Mouse (Mus musculus): Measurements from ENCODE around the gene Smoc2.
A peak's percentile ranks its signal among the peaks of the same experiment; 100 is the strongest.

Smoc2 gene

DNA sequence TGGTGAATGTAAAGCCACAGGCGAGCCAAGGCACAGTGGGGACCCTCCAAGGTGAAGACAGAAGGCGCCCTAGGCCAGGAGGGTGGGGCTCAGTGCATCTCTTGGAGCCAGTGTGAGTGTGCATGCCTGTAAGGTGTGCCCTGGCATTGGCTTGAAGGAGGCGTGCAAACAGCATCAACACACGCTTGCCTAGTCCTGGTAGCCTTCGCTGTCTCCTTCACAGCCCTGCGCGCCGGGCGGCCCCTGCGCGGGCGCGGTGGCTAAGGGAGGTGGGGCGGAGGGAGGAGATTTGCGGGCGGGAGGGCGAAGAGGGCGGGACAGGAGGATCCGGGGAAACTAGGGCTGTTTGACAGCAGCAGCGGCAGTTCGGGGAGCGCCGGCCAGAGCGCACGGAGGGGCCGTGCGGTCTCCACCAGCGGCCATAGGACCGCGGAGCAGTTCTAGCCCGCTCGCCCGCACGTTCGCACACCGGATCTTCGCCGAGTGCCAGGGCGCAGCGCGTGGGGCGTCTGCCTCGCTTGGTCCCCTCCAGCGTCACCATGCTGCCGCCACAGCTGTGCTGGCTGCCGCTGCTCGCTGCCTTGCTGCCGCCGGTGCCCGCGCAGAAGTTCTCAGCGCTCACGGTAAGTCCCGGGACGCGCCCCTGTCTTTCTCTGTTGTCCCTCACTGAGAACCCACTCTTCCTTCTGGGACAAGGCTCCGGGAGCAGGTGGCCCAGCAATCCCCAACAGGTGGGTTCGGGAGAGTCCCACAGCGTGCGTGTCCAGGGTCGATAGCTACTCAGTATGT is at the start of gene Smoc2:
Gene Smoc2, plus strand, starts transcription at position 330 of the 789 bp plus-strand sequence.
- peak; percentile 63 for DNase-seq (ENCODE audit: low spot score)

DNA sequence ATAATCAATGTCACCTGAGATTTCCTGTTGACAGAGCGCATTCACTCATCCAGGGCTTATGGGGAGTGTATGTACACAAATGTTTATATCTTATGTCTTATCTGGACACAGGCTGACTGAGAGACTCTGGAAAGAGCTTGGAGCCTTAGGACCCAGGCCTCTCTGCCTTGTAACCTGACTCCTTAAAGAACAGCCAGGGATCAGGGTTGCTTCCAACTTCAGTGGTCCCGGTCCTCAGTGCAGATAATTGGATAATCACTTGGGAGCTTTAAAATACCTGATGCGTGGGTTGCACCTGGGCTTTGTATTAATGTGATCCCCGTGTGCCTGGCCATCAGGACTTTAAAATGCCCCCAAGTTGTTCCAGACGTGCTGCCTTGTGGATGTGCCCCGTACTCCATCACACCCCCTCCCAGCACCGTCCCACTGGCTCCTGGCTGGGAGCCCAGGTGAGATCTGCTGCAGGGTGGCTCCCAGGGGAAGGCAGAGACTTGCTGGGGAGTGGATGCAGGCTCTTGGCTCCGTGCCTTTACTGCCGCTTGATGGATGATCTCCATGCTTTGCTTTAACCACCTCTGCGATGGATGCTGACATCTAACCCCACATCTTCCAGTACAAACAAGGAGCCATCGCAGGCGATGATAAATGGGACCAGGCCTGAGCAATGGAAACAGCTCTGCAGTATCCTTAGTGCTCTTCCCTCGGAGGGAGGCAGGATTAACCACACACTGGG is 48.4 kb upstream of the Smoc2 start:
- DNase-seq (ENCODE audit: low spot score): peak; percentile 63

DNA sequence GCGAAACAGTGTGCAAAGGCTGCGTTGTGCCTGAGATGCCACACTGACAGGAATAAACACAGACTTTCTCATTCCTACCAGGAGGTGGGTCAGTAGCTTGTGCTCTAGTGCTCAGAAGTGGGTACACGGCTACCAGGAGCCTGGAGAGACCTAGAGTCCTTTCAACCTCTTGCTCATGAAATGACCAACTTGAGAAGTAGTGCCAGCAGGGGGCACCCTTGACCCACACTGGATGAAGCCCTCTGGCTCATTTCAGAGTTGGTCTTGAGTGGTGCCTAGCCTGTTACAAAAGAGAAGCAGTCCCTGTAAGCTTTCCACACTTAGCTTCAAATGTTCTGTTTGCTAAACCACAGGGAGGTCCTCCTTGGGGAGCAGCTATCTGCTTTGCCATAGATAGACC is 46.7 kb upstream of the Smoc2 start:
- peak; percentile 94 for DNase-seq (ENCODE audit: low spot score)

DNA sequence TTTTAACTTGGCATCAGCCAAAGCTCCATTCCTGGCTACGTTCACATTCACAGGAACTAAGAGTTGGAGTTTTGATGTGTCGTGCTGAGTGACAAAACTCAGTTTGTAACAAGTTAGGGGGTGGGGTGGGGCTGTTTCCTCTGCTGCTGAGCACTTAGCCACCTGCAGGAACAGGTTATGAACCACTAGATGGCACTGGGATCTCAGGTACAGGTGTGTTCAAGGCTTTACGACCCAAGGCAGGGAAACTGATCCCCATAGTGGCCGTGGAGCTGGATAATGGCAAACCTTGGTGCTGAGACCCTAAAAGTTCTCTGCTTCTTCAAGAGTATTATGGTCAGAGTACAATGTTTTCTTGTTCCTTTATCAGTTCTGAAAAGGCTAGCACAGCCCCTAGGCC is 45.6 kb upstream of the Smoc2 start:
- DNase-seq (ENCODE audit: low spot score): no peak

DNA sequence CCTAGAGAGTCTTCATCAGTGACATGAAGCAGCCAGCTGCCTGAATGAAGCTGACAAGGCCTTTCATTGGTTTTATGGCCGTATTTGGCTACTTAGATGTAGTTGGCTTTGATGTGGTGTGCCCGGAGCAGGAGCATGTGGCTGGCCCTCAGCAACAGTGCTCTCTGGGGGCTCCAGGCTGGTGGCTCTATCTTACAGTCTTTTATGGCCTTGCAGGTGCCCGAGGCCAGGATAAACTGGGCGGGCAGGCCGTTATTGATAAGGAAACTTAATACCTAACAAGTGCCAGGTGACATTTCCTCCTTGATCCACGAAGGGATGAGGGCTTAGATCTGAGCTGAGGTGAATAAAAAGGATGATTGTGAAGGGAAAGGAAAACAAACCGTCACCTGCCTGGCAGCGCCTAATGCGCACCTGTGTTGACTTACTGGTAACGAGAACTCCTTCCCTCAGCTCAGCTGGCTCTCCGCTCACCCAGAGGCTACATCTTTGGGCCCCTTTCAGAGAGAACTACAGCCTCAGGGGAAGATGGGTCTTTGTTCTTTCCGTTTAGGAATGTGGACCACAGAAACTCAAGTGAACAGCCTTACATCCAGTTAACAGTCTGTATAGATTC is 44.4 kb upstream of the Smoc2 start:
- no peak for DNase-seq (ENCODE audit: low spot score)

DNA sequence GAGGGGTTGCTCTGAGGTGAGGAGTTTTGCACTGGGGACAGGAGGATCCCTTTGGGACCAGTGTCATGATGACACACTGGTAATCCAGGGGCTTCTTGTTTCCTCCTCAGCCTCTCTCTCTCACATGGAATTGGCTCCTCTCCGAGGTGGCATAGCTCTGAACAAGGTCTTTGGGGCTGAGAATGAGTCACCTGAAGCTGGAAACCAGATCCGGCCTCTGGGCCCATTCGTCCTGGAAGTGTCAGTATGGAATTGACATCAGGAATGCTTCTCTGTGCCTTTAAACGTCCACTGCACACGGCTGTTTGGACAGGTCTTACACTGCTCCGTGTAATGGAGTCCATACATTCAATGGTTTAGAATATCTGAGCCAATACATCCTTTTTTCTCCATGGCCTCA is 42.2 kb upstream of the Smoc2 start:
- no peak for DNase-seq (ENCODE audit: low spot score)

DNA sequence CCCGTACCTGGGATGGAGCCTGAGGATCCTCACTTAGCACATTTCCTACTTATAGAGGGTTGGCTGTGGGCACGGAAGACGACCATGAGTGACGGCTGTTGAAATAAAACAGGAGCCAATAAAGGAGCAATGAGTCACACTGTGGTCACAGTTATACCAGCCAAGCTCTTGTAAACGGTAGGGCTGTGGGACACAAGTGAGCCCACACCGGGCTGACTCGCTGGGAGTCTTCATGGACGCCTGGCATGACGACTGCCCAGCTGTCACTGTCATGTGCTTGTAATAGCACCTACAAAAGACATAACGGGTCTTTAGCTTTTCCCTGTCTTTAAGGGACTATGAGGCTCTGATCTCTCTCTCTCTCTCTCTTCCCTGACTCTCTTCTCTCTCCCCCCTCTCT is 39.3 kb upstream of the Smoc2 start:
- DNase-seq (ENCODE audit: low spot score): no peak

DNA sequence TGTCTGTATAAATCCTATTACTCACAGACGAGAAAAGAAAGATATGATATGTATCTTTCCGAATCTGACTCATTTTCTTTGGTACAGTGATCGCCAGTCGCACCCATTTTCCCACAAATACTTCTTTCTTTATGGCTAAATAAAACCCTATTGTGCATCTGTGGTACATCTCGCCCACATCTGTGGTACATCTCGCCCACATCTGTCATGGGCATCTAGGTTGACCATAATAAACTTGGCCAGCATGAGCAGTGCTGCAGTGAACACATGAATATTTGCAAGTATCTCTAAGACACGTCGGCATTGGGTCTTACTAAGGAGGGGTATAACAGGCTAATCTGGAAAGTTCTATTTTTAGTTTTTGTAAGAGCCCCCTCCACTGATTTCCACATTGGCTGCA is 36.7 kb upstream of the Smoc2 start:
- no peak for DNase-seq (ENCODE audit: low spot score)

DNA sequence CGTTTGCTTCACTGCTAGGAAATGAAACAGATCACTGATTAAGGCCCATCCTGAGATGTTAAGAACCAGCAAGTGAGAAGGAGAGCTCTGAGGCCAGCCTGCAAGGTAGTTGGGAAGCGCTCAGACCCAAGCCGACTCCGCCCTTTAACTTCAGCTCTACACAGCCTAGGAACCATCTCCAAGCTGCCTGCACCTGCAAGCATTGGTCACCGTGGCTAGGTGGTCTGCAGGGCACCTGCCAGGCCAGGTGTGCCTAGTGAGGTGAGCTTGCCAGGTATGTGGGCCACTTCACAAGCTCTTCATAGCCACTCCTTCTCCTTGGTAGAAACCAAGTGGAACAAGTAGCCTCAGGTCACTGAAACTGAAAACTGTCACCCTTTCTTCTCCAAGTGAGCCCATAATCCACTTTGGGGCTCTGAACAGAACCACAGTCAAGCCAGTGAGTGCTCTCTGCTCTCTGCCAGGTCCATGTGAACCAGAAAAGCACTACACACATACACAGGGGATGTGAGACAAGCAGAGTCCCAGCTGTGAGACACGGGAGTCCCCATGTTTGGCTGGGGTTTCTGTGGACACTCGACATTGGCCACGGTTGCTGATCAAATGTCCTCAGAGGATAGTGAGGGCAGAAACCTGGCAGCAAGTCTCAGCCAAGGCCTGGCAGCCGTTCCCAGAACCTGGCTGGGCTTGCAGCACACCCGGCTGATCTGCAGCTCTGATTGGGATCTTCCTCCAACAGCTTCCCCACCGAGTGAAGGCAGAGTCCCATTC is 34.9 kb upstream of the Smoc2 start:
- no peak for DNase-seq (ENCODE audit: low spot score)

DNA sequence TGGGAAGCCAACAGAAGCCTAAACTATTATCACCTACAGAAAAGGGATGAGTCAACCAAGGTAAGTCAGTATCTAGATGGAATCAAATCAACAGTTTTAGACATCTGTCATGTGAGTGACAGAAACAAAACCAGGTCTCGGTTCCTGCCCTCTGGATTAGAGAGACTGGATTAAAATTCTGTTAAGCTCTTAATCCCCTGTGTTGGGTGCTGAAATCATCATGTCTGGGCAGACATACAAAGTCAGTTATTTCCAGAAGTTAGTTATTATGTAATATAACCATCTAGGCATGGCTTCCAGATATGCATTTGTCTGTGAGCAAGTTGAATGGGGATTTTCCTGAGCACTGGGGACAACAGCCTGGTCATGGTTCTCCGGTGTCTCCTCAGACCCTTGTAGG is 33.0 kb upstream of the Smoc2 start:
- DNase-seq (ENCODE audit: low spot score): no peak

DNA sequence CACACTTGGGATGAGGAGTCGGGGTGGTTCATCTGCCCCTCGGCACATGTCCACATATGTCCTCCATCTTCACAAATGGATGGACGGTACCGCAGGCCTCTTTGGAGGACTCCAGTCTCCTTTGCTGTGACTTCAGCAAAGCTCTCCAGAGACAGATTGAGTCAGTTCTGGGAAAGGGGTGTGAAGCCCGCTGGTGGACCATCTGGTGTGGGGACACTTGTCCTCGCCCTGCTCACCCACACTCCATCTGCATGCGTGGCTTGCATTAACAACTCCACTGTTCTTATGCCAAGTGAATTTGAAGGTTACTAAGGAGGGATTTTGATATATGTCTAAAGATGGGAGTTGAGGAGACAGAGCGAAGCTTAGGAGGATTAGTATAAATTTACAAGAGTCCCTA is 31.4 kb upstream of the Smoc2 start:
- no peak for DNase-seq (ENCODE audit: low spot score)

DNA sequence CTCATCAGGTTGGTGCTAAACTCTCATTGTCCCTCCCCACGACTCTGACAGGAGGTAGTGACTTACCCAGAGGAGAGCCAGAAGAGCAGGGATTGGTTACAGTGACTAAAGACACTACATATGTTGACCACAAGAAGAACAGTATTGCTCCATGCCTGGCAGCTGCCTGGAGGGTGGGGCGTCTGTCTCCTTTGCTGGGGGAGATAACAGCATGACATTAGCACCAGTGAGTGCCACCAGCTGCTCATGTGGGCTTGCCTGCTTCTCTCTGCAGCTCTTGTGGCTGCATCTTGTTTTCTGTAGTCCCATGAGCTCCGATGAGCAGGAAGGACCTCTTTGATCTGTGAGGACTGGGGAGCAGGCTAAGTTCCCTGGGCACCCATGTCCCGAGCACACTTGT is 29.7 kb upstream of the Smoc2 start:
- no peak for DNase-seq (ENCODE audit: low spot score)

DNA sequence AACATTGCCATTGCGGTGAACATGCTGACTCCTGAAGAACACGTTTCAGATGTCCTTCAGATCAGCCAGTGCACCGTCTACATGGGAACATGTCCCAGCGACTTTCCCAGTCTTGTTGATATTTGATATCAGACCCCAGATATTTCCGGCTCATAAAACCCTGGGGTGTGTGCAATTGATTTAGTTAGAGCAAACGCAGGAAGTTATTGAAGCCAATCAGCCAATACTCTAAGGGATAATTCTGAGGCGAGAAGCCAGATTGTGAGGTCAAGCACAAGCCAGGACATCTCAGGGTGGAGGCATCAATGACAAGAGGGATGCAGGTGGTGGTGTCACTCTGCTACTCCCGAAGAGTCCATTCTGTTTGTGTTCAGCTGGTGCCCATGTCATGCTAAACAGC is 28.9 kb upstream of the Smoc2 start:
- no peak for DNase-seq (ENCODE audit: low spot score)

DNA sequence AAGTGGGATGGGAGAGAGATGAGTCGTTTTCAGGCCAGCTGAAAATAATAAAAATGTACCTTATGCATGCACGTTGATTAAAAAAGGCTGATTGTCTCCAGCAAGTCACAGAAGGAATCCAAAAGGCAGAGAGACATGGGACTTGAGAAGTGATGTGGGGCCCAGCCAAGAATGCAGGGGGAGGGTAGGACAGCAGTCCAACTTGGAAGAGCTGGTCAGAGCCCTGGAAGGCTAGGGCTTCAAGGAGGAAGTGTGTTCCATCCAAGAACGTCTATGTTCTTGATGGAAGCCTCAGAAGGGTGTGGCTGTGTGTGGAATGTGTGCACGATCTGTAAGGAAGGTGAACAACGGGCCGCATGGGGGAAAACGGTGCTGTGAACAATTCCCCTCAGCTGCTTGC is 26.9 kb upstream of the Smoc2 start:
- no peak for DNase-seq (ENCODE audit: low spot score)

DNA sequence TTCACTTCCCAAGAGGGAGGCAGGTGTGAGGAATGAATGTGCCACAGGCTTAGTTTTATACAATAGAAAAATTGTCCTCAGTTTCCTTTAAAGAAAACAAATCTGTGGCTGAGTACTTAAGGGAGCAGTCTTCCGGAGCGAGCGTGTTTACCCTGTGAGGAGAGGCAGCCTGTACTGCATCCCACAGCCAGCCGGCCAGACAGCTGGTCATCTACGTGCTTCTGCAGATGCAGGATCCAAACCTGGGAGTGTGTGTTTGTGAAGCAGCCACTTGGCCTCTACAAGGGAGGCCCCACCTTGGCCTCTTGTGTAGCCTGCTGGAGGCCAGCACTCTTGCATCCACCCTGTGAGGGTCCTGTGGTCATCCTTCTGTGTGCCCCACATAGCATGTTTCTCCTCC is 24.7 kb upstream of the Smoc2 start:
- no peak for DNase-seq (ENCODE audit: low spot score)

DNA sequence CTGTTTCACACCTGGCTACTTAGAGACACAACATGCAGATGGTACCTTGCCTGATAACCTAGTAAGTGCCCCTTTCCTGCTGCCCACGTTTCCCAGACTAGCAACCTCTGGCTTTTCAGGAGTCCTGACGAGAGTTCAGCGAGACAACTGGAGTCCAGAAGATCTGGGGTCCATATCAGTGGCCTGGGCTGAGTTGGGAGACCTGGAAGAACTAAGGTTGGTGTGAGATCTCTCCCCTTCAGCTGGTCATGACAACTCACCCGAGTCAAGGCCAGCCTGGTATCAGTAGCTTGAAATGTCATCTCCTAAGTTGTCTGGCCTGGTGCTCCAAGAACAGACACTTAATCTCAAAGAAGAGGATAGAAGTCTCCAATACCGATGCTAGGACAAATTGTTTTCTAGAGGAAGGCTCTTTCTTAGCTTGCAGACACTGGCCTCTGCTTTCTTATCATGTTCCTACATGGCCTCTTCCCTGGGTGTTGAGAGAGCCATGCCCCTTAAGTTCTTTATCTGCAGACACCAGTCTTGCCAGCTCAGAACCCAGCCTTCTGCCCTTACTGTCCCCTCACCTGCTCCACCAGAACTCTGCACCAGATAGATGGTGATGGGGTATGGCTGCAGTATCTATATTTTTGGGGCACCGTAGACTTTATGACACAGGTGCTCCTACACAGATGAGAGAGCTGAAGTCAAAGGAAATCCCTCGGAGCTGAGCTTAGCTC is 21.3 kb upstream of the Smoc2 start:
- no peak for DNase-seq (ENCODE audit: low spot score)

DNA sequence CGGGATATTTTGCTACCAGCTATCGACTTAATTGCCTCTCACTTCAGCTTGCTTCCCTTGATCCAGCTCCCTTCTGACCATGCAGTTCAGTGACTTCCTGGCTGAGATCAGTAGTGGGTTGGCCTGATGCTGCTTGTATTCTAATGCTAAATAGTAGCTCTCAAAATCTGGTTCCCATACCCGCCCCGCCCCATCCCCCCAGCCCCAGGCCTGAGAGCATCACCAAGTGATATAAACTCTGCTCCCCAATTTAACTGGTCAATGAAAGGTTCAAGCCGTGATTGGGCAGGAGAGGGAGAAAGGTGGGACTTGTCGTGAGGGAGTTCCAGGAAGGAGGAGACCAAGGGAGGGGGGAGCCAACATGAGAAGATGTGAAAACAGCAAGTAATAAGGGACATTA is 20.4 kb upstream of the Smoc2 start:
- DNase-seq (ENCODE audit: low spot score): no peak

DNA sequence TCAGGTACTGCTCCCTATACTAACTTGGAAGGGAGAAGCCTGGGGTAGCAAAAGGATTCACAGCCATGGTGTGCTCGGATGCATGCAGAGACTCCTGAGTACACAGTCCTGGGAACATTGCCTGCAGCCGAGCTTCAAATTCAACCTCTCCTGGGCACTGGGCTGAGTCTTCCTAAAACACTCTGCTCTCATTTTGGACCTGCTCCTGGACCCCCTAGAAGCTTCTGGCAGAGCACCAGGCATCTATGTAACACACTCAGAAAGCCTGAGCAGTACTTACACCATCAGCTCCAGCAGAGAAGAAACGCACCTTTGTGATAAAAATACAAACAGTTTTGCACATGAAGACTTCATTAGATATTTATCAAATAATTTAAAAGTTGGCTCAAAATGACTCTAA is 18.3 kb upstream of the Smoc2 start:
- DNase-seq (ENCODE audit: low spot score): no peak

DNA sequence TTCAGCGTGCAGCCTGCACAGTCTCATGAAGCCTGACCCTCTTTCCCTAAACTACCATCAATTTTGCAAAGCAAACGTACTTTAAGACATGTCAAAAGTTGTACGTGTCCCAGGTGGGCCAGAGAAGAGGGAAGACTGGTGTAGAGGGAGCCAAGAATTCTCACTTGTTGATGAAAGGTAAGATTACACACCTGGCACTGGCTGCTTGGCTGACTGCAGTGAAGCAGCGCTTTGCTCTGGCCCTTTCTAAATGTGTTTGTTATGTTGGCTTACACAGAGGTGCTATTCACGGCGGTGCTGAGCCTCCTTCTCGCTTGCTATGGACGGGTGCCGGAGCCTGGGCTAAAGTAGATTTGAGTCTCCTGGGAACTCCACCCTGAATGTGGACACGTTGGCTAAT is 17.1 kb upstream of the Smoc2 start:
- no peak for DNase-seq (ENCODE audit: low spot score)

DNA sequence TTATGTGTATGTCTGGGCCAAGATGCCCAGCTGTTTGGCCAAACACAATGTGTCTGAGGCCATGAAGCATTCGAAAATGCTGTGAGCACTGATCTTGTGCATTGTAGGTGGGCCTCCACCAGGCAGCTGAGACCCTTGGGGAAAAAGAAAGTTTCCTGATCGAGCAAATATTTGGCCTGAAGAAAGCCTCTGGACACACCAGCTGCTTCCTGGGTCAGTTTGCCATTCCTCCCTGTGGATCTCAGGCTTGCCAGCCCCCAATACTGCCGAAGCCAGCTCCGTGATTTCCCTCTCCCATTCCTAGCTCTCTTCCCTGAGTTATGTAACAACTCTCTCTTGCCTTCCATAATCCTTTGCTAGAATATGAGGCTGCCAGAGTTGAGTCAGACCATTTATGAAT is 11.3 kb upstream of the Smoc2 start:
- DNase-seq (ENCODE audit: low spot score): no peak

DNA sequence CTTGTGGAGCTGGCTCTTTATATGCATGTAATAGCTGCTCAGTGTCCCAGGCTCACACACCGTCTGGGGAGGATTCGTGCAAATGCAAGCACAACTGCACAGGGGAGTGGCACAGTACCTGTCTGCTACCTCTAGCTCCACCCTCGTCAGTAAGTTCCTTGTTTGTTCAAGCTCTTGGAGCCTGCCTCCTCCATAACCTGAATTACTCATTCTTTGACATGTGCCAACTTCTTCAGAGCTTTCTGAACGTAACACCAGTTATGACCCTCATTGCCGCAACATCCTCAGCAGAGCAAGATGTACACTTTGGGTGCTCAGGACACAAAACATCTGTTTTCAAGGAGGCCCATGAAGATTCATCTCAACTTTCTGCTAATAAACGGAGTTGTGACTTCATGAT is 5.9 kb upstream of the Smoc2 start:
- no peak for DNase-seq (ENCODE audit: low spot score)

DNA sequence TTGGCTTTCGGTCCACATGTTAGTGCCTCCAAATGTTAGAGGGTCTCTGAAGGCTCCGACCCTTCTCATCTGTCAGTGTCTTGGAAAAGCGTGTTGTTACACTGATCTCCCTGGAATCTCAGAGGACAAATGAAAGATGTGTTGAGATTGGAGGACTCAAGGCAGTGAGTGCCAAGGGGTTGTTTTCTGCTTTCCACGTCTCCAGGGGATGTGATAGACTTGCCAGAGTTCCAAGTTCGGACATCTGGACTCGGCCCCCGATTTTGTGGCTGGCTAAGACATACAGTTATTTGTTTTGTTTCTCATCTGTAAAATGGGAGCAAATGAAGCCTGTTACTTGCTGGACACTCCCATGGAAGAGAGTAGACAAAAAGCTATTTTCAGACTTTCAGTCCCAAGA is 2.0 kb upstream of the Smoc2 start:
- no peak for DNase-seq (ENCODE audit: low spot score)

Measured in testis, postnatal 10 days (tissue).